Mouse (Mus musculus) cerebellum, adult (tissue): Measurements from ENCODE around the gene Dclk2.

Source experiments
- ATAC-seq: cut with Nextera tagmentation; 2 replicates; pipeline ENCODE4 v1.9.2; 2017; ENCODE audit warnings: mild to moderate bottlenecking, moderate library complexity, mixed read lengths; ENCODE audit not compliant: insufficient number of reproducible peaks, low FRiP score, low TSS enrichment

Gene Dclk2

GRCm38 (mm10) chr3:86762456-86762855 lies 158.2 kb downstream of the Dclk2 start:
- no peak for ATAC-seq

- 0 out of 2 replicates have a peak, but pooled peaks have one; percentile 26 for ATAC-seq
Observed at GRCm38 (mm10) chr3:86762036-86762415, 158.6 kb downstream of the Dclk2 start.

- ATAC-seq = no peak
Observed at GRCm38 (mm10) chr3:86761095-86762035, 159.3 kb downstream of the Dclk2 start.

GRCm38 (mm10) chr3:86760474-86760873 lies 160.2 kb downstream of the Dclk2 start:
- no peak for ATAC-seq

GRCm38 (mm10) chr3:86759834-86760233 lies 160.8 kb downstream of the Dclk2 start:
- ATAC-seq = no peak

- no peak for ATAC-seq
Observed at GRCm38 (mm10) chr3:86759383-86759782, 161.3 kb downstream of the Dclk2 start.

GRCm38 (mm10) chr3:86758727-86759126 lies 161.9 kb downstream of the Dclk2 start:
- ATAC-seq = no peak

- no peak for ATAC-seq
Observed at GRCm38 (mm10) chr3:86756548-86756947, 164.1 kb downstream of the Dclk2 start.

- ATAC-seq = no peak
Observed at GRCm38 (mm10) chr3:86754595-86755557, 165.8 kb downstream of the Dclk2 start.

GRCm38 (mm10) chr3:86754178-86754577 lies 166.5 kb downstream of the Dclk2 start:
- ATAC-seq = no peak

- no peak for ATAC-seq
Observed at GRCm38 (mm10) chr3:86750652-86751051, 170.0 kb downstream of the Dclk2 start.

- ATAC-seq = no peak
Observed at GRCm38 (mm10) chr3:86745769-86746512, 174.7 kb downstream of the Dclk2 start.

- ATAC-seq = peak; percentile 61; the same call in 1 of the 2 replicates
Observed at GRCm38 (mm10) chr3:86745348-86745747, 175.3 kb downstream of the Dclk2 start.

GRCm38 (mm10) chr3:86739745-86740144 lies 180.9 kb downstream of the Dclk2 start:
- ATAC-seq = no peak

GRCm38 (mm10) chr3:86738831-86739230 lies 181.8 kb downstream of the Dclk2 start:
- no peak for ATAC-seq
